Mouse (Mus musculus) lung, postnatal 0 days (tissue): Measurements from ENCODE around the gene Amigo2.

ENCODE experiments used
- CTCF ChIP-seq: IDR thresholded peaks from 2 replicates; pipeline ENCODE4 v1.5.1; 2016; ENCODE audit warnings: antibody characterized with exemption, mild to moderate bottlenecking
- EP300 ChIP-seq: IDR thresholded peaks from 2 replicates; pipeline ENCODE4 v1.6.1; 2016; ENCODE audit warnings: antibody characterized with exemption, mild to moderate bottlenecking, control low read depth

- TF ChIP-seq CTCF, result no peak
- TF ChIP-seq EP300, result no peak
These were observed 23.7 kb downstream of the Amigo2 start for GRCm38 (mm10) chr15:97223431-97223830.
